Mouse (Mus musculus) v-Abl transformed pro-B cells (cell line): Measurements from ENCODE around the gene Cryba4.

Experiments used
- in situ Hi-C, 2 experiments: fragments of 400-800 bp; cut with MboI; formaldehyde crosslinking; loops; one replicate each; pipeline ENCODE4 v1.15.1; 2025; ENCODE audit not compliant: unreplicated experiment in 2 of 2

The Cryba4 gene

GRCm38 (mm10) chr5:112243539-112244274 lies 8.6 kb downstream of the Cryba4 start:
- in situ Hi-C loops: loop anchor here (5.0 to 10.0 kb wide), 5 partner anchors 44 to 184 kb away; no protein-coding TSS in a partner anchor

- in situ Hi-C loops: loop anchor here (5.0 to 10.0 kb wide), 5 partner anchors 44 to 184 kb away; no protein-coding TSS in a partner anchor
Observed at GRCm38 (mm10) chr5:112243041-112243440, 9.3 kb downstream of the Cryba4 start.

- in situ Hi-C loops: loop anchor here (5.0 to 10.0 kb wide), 5 partner anchors 45 to 185 kb away; no protein-coding TSS in a partner anchor
Observed at GRCm38 (mm10) chr5:112242361-112242778, 9.9 kb downstream of the Cryba4 start.

GRCm38 (mm10) chr5:112241849-112242248 lies 10.5 kb downstream of the Cryba4 start:
- in situ Hi-C loops: loop anchor here (5.0 to 10.0 kb wide), 5 partner anchors 45 to 185 kb away; no protein-coding TSS in a partner anchor

GRCm38 (mm10) chr5:112240761-112241160 lies 11.6 kb downstream of the Cryba4 start:
- in situ Hi-C loops: loop anchor here (5.0 to 10.0 kb wide), 5 partner anchors 47 to 187 kb away; no protein-coding TSS in a partner anchor

- in situ Hi-C loops: no loop called here
Observed at GRCm38 (mm10) chr5:112238781-112239482, 13.4 kb downstream of the Cryba4 start.

- in situ Hi-C loops: no loop called here
Observed at GRCm38 (mm10) chr5:112237866-112238570, 14.3 kb downstream of the Cryba4 start.

GRCm38 (mm10) chr5:112237439-112237838 lies 14.9 kb downstream of the Cryba4 start:
- in situ Hi-C loops: no loop called here

- in situ Hi-C loops: no loop called here
Observed at GRCm38 (mm10) chr5:112236631-112237030, 15.7 kb downstream of the Cryba4 start.

- in situ Hi-C loops: no loop called here
Observed at GRCm38 (mm10) chr5:112235806-112236205, 16.5 kb downstream of the Cryba4 start.

GRCm38 (mm10) chr5:112228240-112229076 lies 23.9 kb downstream of the Cryba4 start:
- in situ Hi-C loops: no loop called here

- in situ Hi-C loops: no loop called here
Observed at GRCm38 (mm10) chr5:112227898-112228239, 24.4 kb downstream of the Cryba4 start.

GRCm38 (mm10) chr5:112227354-112227753 lies 25.0 kb downstream of the Cryba4 start:
- in situ Hi-C loops: no loop called here

GRCm38 (mm10) chr5:112225591-112225990 lies 26.7 kb downstream of the Cryba4 start:
- in situ Hi-C loops: no loop called here

- in situ Hi-C loops: loop anchor here in 1 of 2 experiments (25.0 kb wide), 1 partner anchor 842 kb away; the partner anchor contains the start of gene Crybb2
Observed at GRCm38 (mm10) chr5:112220203-112220602, 32.1 kb downstream of the Cryba4 start.

GRCm38 (mm10) chr5:112219398-112219797 lies 32.9 kb downstream of the Cryba4 start:
- in situ Hi-C loops: loop anchor here (10.0 to 25.0 kb wide), 2 partner anchors 835 to 843 kb away; partner anchors contain the start of gene Crybb2 (in 1 of the 2)

- in situ Hi-C loops: loop anchor here (10.0 to 25.0 kb wide), 2 partner anchors 836 to 844 kb away; partner anchors contain the start of gene Crybb2 (in 1 of the 2)
Observed at GRCm38 (mm10) chr5:112218679-112219078, 33.6 kb downstream of the Cryba4 start.

GRCm38 (mm10) chr5:112217031-112217430 lies 35.3 kb downstream of the Cryba4 start:
- in situ Hi-C loops: loop anchor here (10.0 to 25.0 kb wide), 2 partner anchors 838 to 845 kb away; partner anchors contain the start of gene Crybb2 (in 1 of the 2)

- in situ Hi-C loops: loop anchor here (10.0 to 25.0 kb wide), 2 partner anchors 838 to 846 kb away; partner anchors contain the start of gene Crybb2 (in 1 of the 2)
Observed at GRCm38 (mm10) chr5:112216335-112216734, 36.0 kb downstream of the Cryba4 start.
